Mouse (Mus musculus) midbrain, postnatal 0 days (tissue): Measurements from ENCODE around the gene Klc1. TPM values are rescaled to one million over a fixed set of nuclear protein-coding genes. Genes with fewer than 3 reads are reported as not detected.

Experiments
- ATAC-seq: fragments of 200-750 bp; cut with Nextera tagmentation; 2 replicates; pipeline ENCODE4 v1.8.0; 2017; ENCODE audit warnings: moderate number of reproducible peaks, mild to moderate bottlenecking, moderate TSS enrichment, moderate library complexity; ENCODE audit not compliant: low FRiP score
- DNase-seq: peaks from one replicate; pipeline ENCODE4 v3.0.0-alpha.2; 2015; ENCODE audit warnings: low spot score
- H3K27ac ChIP-seq: fragments of 300-500 bp; sonication (generic); 2 replicates; pipeline ENCODE4 v1.5.1; 2014; ENCODE audit warnings: low read depth, mild to moderate bottlenecking, low read length, mixed read lengths
- H3K27me3 ChIP-seq: fragments of 300-500 bp; sonication (generic); 2 replicates; pipeline ENCODE4 v1.6.1; 2014; ENCODE audit warnings: low read length, control low read depth, mixed read lengths; ENCODE audit not compliant: insufficient read depth
- H3K36me3 ChIP-seq: fragments of 300-500 bp; sonication (generic); 2 replicates; pipeline ENCODE4 v1.6.1; 2014; ENCODE audit warnings: low read length, control low read depth, mixed read lengths; ENCODE audit not compliant: insufficient read depth
- H3K4me1 ChIP-seq: fragments of 300-500 bp; sonication (generic); 2 replicates; pipeline ENCODE4 v1.6.1; 2014; ENCODE audit warnings: mild to moderate bottlenecking, control low read depth, antibody characterized with exemption, low read length, mixed read lengths; ENCODE audit not compliant: insufficient read depth
- H3K4me2 ChIP-seq: fragments of 300-500 bp; sonication (generic); 2 replicates; pipeline ENCODE4 v1.6.1; 2014; ENCODE audit warnings: low read depth, mild to moderate bottlenecking, low read length, mixed read lengths; ENCODE audit not compliant: poor library complexity, severe bottlenecking
- H3K4me3 ChIP-seq: fragments of 300-500 bp; sonication (generic); 2 replicates; pipeline ENCODE4 v1.5.1; 2014; ENCODE audit warnings: low read depth, mild to moderate bottlenecking, low read length, moderate library complexity
- H3K9ac ChIP-seq: fragments of 300-500 bp; sonication (generic); replicated peaks from 2 replicates; pipeline ENCODE4 v1.6.1; 2014; ENCODE audit warnings: mild to moderate bottlenecking, low read length, moderate library complexity, mixed read lengths; ENCODE audit not compliant: poor library complexity, severe bottlenecking
- H3K9me3 ChIP-seq: fragments of 300-500 bp; sonication (generic); 2 replicates; pipeline ENCODE4 v1.6.1; 2016; ENCODE audit warnings: low read length, control low read depth
- CTCF ChIP-seq: IDR thresholded peaks from 2 replicates; pipeline ENCODE4 v1.5.1; 2016; ENCODE audit warnings: antibody characterized with exemption, mild to moderate bottlenecking
- WGBS: fragments of 180-500 bp; shearing (Covaris S2); extraction: QIAGEN DNeasy Blood & Tissue Kit; methylation state at CpG from one replicate; pipeline ENCODE4 v1.1.7; 2014; 5-methylcytosine and 5-hydroxymethylcytosine counted together
- polyA plus RNA-seq: library from polyadenylated mRNA; unstranded; fragments of >200 nt; fragmentation: Nextera tagmentation; extraction: Ambion mirVana; gene quantifications from 2 replicates; pipeline ENCODE4 v1.2.1, GENCODE M21; 2015
- total RNA-seq: library from RNA; depleted of rRNA; stranded (reverse); fragments of >200 nt; gene quantifications from 2 replicates; pipeline ENCODE4 v1.2.3, GENCODE M21; 2014

Gene Klc1
- total and polyA plus RNA-seq, 2 experiments from 2014 or later, result 509 to 653 TPM

DNA sequence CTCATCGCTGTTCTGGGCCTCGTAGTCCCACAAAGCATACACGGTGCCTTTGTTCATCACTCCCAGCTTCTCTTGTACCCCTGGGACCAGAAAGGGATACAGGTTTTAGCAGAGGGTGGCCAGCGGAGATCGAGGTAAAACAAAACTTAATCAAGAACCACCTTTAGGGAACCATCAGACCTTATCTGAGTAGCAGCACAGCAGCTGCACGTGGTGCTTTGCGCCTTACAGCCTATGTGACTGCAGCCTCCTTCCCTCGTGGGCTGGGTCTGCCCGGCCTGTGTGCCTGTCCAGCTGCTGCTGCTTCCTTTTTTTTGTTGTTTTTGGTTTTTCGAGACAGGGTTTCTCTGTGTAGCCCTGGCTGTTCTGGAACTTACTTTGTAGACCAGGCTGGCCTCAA, 71.7 kb downstream of the Klc1 start:
- no peak for TF ChIP-seq CTCF
- Histone ChIP-seq H3K27ac (no peak overlapping the region), H3K4me3 (no peak overlapping the region), H3K9me3 (no peaks in the 10 kb centered on the region), H3K9ac (no peak overlapping the region), H3K27me3 (no peaks in the 10 kb centered on the region), H3K4me1 (no peaks in the 10 kb centered on the region), H3K4me2 (no peak overlapping the region), H3K36me3 (peaks cover 90% of the 10 kb centered on the region)
- DNase-seq, result no peak
- WGBS, result 82% methylated on average over 10 of the region's 10 CpGs
- ATAC-seq, result no peak

DNA sequence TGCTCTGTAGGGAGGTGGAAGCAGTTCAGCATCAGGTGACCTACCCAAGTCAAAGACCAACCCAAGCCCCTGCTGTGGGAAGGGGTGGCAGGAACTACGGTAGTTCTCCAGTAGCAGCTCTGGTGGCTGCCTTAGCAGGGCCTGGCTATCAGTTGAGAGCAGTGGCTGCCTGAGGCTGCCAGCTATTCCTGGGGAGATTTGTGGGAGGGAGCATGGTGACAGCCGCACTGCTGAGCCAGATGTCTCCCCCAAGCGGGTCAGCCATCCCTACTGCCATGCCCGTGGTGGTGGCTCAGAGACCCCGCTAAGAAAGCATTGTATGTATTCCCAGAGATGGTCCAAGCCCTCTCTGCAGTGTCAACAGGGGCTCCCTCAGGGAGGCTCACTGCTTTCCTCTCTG, 74.0 kb downstream of the Klc1 start:
- peaks cover 94% of the 10 kb centered on the region for H3K36me3 ChIP-seq
- H3K4me2 ChIP-seq, result no peak overlapping the region
- no peak overlapping the region for H3K4me3 ChIP-seq
- H3K27ac ChIP-seq, result no peak overlapping the region
- no peaks in the 10 kb centered on the region for H3K27me3 ChIP-seq
- H3K4me1 ChIP-seq, result no peaks in the 10 kb centered on the region
- H3K9me3 ChIP-seq, result no peaks in the 10 kb centered on the region
- no peak overlapping the region for H3K9ac ChIP-seq
- no peak for DNase-seq
- TF ChIP-seq CTCF, result no peak
- ATAC-seq, result no peak
- WGBS, result 84% methylated on average over 5 of the region's 5 CpGs

DNA sequence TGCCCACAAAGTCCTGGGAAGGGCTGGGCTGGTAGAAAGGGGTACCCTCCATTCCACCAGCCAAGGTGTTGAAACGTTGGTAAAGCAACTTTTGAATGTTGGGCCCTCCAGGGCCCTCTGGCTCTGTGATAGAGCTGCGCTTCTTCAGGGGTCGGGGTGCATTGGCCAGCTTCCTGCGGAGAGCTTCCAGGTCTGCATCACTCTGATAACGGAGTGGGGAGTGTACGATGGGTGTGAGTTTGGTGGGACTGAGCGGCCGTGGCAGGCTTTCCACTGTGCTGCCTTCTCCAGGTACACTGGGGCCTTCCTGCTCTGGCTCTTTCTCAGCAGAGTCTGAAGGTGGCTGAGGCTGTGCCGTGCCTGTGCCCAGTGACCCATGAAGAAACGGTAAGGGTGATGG, 74.8 kb downstream of the Klc1 start:
- ATAC-seq (no peak), DNase-seq (no peak)
- H3K27me3 ChIP-seq, result no peaks in the 10 kb centered on the region
- no peak for TF ChIP-seq CTCF
- H3K9me3 ChIP-seq, result no peaks in the 10 kb centered on the region
- H3K4me3 ChIP-seq, result no peak overlapping the region
- peaks cover 94% of the 10 kb centered on the region for H3K36me3 ChIP-seq
- H3K27ac ChIP-seq, result no peak overlapping the region
- H3K4me2 ChIP-seq, result no peak overlapping the region
- WGBS, result 91% methylated on average over 10 of the region's 10 CpGs
- H3K4me1 ChIP-seq, result no peaks in the 10 kb centered on the region
- H3K9ac ChIP-seq, result no peak overlapping the region

DNA sequence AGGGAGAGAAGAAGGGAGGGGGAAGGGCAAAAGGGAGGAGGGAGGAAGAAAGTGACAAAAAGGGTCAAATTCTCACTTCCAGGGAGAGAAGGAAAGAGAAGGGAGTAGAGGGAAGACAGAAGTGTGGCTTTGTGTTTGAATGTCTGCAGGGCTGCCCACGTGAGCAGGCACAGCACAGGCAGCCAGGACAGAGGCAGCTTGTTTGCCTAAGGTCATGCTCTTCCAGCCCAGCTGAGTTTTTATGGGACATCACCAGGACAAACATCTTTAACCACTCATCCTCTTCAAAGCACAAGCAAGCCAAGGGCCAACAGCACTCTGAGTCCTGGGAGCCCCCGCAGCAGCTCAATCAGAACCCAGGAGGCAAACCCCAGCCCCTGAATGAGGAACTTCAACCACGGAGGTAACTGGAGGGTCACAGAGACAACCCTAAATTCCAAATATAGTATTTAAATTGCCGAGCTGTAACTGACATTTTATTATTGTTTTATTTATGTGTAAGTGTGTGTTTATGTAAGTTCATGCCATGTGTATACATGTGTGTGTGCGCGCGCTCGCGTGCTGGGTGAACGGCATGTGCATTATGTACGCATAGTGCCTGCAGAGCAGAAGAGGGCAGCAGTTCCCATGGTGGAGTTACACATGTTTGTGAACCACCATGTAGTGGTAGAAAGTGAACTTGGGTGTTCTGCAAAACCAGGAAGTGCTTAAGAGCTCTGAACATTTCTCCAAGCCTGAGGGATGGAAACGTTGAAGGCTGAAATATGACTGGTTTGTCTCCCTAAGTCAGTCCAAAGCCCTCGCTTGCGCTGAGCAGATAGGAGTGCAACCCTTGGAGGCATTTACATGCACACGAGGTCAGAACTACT, 84.2 kb downstream of the Klc1 start:
- DNase-seq (no peak), ATAC-seq (no peak)
- Histone ChIP-seq H3K27me3 (no peaks in the 10 kb centered on the region), H3K36me3 (peaks cover 27% of the 10 kb centered on the region), H3K4me3 (no peak overlapping the region), H3K4me1 (no peaks in the 10 kb centered on the region), H3K27ac (no peak overlapping the region), H3K9me3 (no peaks in the 10 kb centered on the region), H3K4me2 (no peak overlapping the region), H3K9ac (no peak overlapping the region)
- TF ChIP-seq CTCF, result 0 out of 2 replicates have a peak, but pooled peaks have one; percentile 11
- whole genome bisulfite sequencing, result 85% methylated on average over 15 of the region's 15 CpGs

DNA sequence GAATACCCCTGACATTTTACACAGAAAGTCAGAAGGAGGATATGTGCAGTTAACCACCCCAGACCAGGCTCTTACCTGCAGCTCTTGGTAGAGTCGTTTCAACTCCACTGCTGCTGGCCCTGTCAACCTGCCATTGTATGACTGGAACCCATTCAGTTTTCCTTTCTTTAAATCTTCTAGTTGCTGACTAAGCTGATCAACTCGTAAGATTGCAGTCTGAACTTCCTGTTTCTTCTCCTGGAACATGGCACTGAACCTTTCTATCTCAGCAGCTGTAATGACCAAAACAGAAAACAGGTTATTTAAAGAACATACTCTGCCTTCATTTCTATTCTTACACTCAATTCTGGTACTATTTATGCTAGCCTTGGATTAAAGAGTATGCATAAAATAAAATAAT, 84.8 kb downstream of the Klc1 start:
- Histone ChIP-seq H3K9me3 (no peaks in the 10 kb centered on the region), H3K4me3 (no peak overlapping the region)

DNA sequence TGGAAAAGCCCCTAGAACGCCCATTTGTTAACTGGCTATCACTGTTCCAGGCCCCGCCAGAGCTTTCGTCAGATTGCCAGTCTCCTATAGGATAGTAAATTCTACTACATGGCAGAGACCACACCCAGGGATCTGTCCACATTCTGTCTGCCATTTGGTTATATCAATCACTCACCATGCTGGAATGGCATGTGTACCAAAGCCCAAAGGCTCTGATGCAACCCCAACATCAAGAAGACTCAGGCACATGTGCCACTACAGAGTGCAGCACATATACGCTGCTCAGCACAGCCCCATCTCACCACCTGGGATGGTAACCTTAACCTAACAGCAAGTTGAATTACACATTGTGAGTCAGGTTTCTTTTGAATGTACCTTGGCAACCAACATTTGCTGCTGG, 87.3 kb downstream of the Klc1 start:
- ATAC-seq (no peak), DNase-seq (no peak)
- H3K4me1 ChIP-seq, result no peaks in the 10 kb centered on the region
- no peaks in the 10 kb centered on the region for H3K27me3 ChIP-seq
- no peak overlapping the region for H3K4me2 ChIP-seq
- H3K4me3 ChIP-seq, result no peak overlapping the region
- 91% methylated on average over 4 of the region's 4 CpGs for WGBS
- H3K36me3 ChIP-seq, result peaks cover 13% of the 10 kb centered on the region
- no peaks in the 10 kb centered on the region for H3K9me3 ChIP-seq
- H3K27ac ChIP-seq, result no peak overlapping the region
- no peak overlapping the region for H3K9ac ChIP-seq
- TF ChIP-seq CTCF, result no peak

More for the DNA sequence above, 84.8 kb downstream of the Klc1 start:
- no peak for TF ChIP-seq CTCF
- H3K4me2 ChIP-seq, result no peak overlapping the region
- H3K9ac ChIP-seq, result no peak overlapping the region
- no peaks in the 10 kb centered on the region for H3K27me3 ChIP-seq
- DNase-seq, result no peak
- 57% methylated on average over 2 of the region's 2 CpGs for WGBS
- no peak for ATAC-seq
- peaks cover 21% of the 10 kb centered on the region for H3K36me3 ChIP-seq
- H3K4me1 ChIP-seq, result no peaks in the 10 kb centered on the region
- H3K27ac ChIP-seq, result no peak overlapping the region
